8 mouse cellular contexts compared by ENCODE assay signal in genomic region chr9:57074171-57074821, GRCm38 (mm10). TPM values are rescaled to one million over a fixed set of nuclear protein-coding genes. Genes with fewer than 3 reads are reported as not detected.
DNase-seq lines count a peak whose midpoint lies in the region; ATAC-seq and TF ChIP-seq lines count a peak whose summit lies in the region.

No protein-coding gene starts in this region.

- H3K27me3 ChIP-seq in erythroblast, embryonic 14.5 days (ENCODE audit: control insufficient read depth), result no peaks in the 10 kb centered on the region
- no peaks in the 10 kb centered on the region for H3K27me3 ChIP-seq in forebrain, embryonic 12.5 days
- no peaks in the 10 kb centered on the region for H3K27me3 ChIP-seq in hindbrain, embryonic 11.5 days (ENCODE audit: control insufficient read depth, insufficient read depth, low read length)
- H3K27me3 ChIP-seq in limb, embryonic 10.5 days (ENCODE audit: low read depth, poor library complexity, severe bottlenecking), result no peaks in the 10 kb centered on the region
- no peaks in the 10 kb centered on the region for H3K27me3 ChIP-seq in midbrain, embryonic 13.5 days
- H3K27me3 ChIP-seq in stomach, postnatal 0 days (ENCODE audit: control insufficient read depth, insufficient read depth, low read length), result no peaks in the 10 kb centered on the region

- TF ChIP-seq EP300 in stomach, postnatal 0 days (optimal IDR thresholded peaks at IDR 0.05), result no peak

- no peaks in the 10 kb centered on the region for H3K9me3 ChIP-seq in erythroblast, embryonic 14.5 days (ENCODE audit: control insufficient read depth, low read length)
- no peaks in the 10 kb centered on the region for H3K9me3 ChIP-seq in forebrain, embryonic 12.5 days
- H3K9me3 ChIP-seq in hindbrain, embryonic 11.5 days (ENCODE audit: control insufficient read depth, low read length), result no peaks in the 10 kb centered on the region
- H3K9me3 ChIP-seq in limb, embryonic 10.5 days (replicated peaks), result no peaks in the 10 kb centered on the region
- H3K9me3 ChIP-seq in midbrain, embryonic 13.5 days, result no peaks in the 10 kb centered on the region
- no peaks in the 10 kb centered on the region for H3K9me3 ChIP-seq in stomach, postnatal 0 days (ENCODE audit: control insufficient read depth, low read length)

- peaks cover 10% of the 10 kb centered on the region for H3K36me3 ChIP-seq in erythroblast, embryonic 14.5 days (ENCODE audit: control insufficient read depth)
- no peaks in the 10 kb centered on the region for H3K36me3 ChIP-seq in forebrain, embryonic 12.5 days (replicated peaks)
- no peaks in the 10 kb centered on the region for H3K36me3 ChIP-seq in hindbrain, embryonic 11.5 days (ENCODE audit: control insufficient read depth, insufficient read depth, low read length)
- 0 out of 2 replicates have a peak, but pooled peaks cover 5% of the 10 kb centered on the region for H3K36me3 ChIP-seq in limb, embryonic 10.5 days
- no peaks in the 10 kb centered on the region for H3K36me3 ChIP-seq in midbrain, embryonic 13.5 days
- H3K36me3 ChIP-seq in stomach, postnatal 0 days (ENCODE audit: control insufficient read depth, insufficient read depth, low read length), result no peaks in the 10 kb centered on the region

- ATAC-seq in erythroblast, adult 5-6 weeks (replicated peaks; ENCODE audit: low FRiP score, poor library complexity, severe bottlenecking), result no peak
- no peak for ATAC-seq in forebrain, embryonic 12.5 days (ENCODE audit: low FRiP score)
- no peak for ATAC-seq in hindbrain, embryonic 11.5 days (ENCODE audit: low FRiP score)
- no peak for ATAC-seq in midbrain, embryonic 13.5 days
- ATAC-seq in stomach, postnatal 0 days (ENCODE audit: low FRiP score, low TSS enrichment), result no peak

- no peak for TF ChIP-seq POLR2A in bone marrow macrophage, adult 2 months (IDR thresholded peaks at IDR 0.05; ENCODE audit: borderline replicate concordance, low read depth, low read length)

- peak; percentile 40 for DNase-seq in hindbrain, embryonic 11.5 days (ENCODE audit: low spot score)
- DNase-seq in limb, embryonic 10.5 days (ENCODE audit: low spot score), result peak; percentile 49
- DNase-seq in stomach, postnatal 0 days (ENCODE audit: low spot score), result peak; percentile 73

- TF ChIP-seq CTCF in bone marrow macrophage, adult 2 months (IDR thresholded peaks at IDR 0.05; ENCODE audit: low read depth, low read length), result no peak
- TF ChIP-seq CTCF in stomach, postnatal 0 days (IDR thresholded peaks at IDR 0.05; ENCODE audit: low read depth), result peak; percentile 62

- peak overlapping the region; percentile 93 for H3K27ac ChIP-seq in bone marrow macrophage, adult 2 months (ENCODE audit: insufficient read depth, low read depth, low read length)
- H3K27ac ChIP-seq in forebrain, embryonic 12.5 days, result peak overlapping the region; percentile 99
- peak overlapping the region; percentile 80 for H3K27ac ChIP-seq in hindbrain, embryonic 11.5 days (ENCODE audit: low read depth, low read length)
- peak overlapping the region; percentile 91 for H3K27ac ChIP-seq in limb, embryonic 10.5 days
- H3K27ac ChIP-seq in midbrain, embryonic 13.5 days, result peak overlapping the region; percentile 97
- H3K27ac ChIP-seq in stomach, postnatal 0 days (replicated peaks), result peak overlapping the region; percentile 99

- H3K4me2 ChIP-seq in forebrain, embryonic 12.5 days, result peak overlapping the region; percentile 77
- H3K4me2 ChIP-seq in hindbrain, embryonic 11.5 days (replicated peaks; ENCODE audit: low read depth, low read length), result peak overlapping the region; percentile 91
- H3K4me2 ChIP-seq in midbrain, embryonic 13.5 days (replicated peaks), result peak overlapping the region; percentile 78
- peak overlapping the region; percentile 91 for H3K4me2 ChIP-seq in stomach, postnatal 0 days (replicated peaks; ENCODE audit: low read depth)

- H3K9ac ChIP-seq in forebrain, embryonic 12.5 days, result peak overlapping the region; percentile 72
- H3K9ac ChIP-seq in hindbrain, embryonic 11.5 days (ENCODE audit: low read depth, low read length), result peak overlapping the region; percentile 73
- peak overlapping the region; percentile 63 for H3K9ac ChIP-seq in midbrain, embryonic 13.5 days (replicated peaks)
- peak overlapping the region; percentile 59 for H3K9ac ChIP-seq in stomach, postnatal 0 days (ENCODE audit: low read length)

- 4% methylated on average over 21 of the region's 21 CpGs for WGBS in forebrain, embryonic 12.5 days
- 6% methylated on average over 21 of the region's 21 CpGs for WGBS in hindbrain, embryonic 11.5 days
- WGBS in limb, embryonic 10.5 days, result 8% methylated on average over 21 of the region's 21 CpGs
- 5% methylated on average over 21 of the region's 21 CpGs for WGBS in midbrain, embryonic 13.5 days
- WGBS in stomach, postnatal 0 days, result 3% methylated on average over 21 of the region's 21 CpGs

- H3K4me3 ChIP-seq in erythroblast, embryonic 14.5 days (replicated peaks), result peak overlapping the region; percentile 97
- peak overlapping the region; percentile 65 for H3K4me3 ChIP-seq in bone marrow macrophage, adult 2 months (ENCODE audit: insufficient read depth, low read length)
- H3K4me3 ChIP-seq in forebrain, embryonic 12.5 days (replicated peaks), result peak overlapping the region; percentile 95
- H3K4me3 ChIP-seq in hindbrain, embryonic 11.5 days (ENCODE audit: low read depth, low read length), result peak overlapping the region; percentile 92
- peak overlapping the region; percentile 94 for H3K4me3 ChIP-seq in limb, embryonic 10.5 days
- H3K4me3 ChIP-seq in midbrain, embryonic 13.5 days (replicated peaks), result peak overlapping the region; percentile 94
- H3K4me3 ChIP-seq in stomach, postnatal 0 days (ENCODE audit: low read depth, low read length), result peak overlapping the region; percentile 77

- H3K4me1 ChIP-seq in erythroblast, embryonic 14.5 days (ENCODE audit: control insufficient read depth), result peaks cover 79% of the 10 kb centered on the region
- H3K4me1 ChIP-seq in bone marrow macrophage, adult 2 months (ENCODE audit: control insufficient read depth, insufficient read depth, low read length), result peaks cover 7% of the 10 kb centered on the region
- H3K4me1 ChIP-seq in forebrain, embryonic 12.5 days, result peaks cover 33% of the 10 kb centered on the region
- H3K4me1 ChIP-seq in hindbrain, embryonic 11.5 days (replicated peaks; ENCODE audit: control insufficient read depth, insufficient read depth, low read length), result peaks cover 4% of the 10 kb centered on the region; the same call in 1 of the 2 replicates
- peaks cover 34% of the 10 kb centered on the region for H3K4me1 ChIP-seq in limb, embryonic 10.5 days
- H3K4me1 ChIP-seq in midbrain, embryonic 13.5 days (replicated peaks), result peaks cover 40% of the 10 kb centered on the region
- H3K4me1 ChIP-seq in stomach, postnatal 0 days (replicated peaks; ENCODE audit: control insufficient read depth, insufficient read depth), result peaks cover 2% of the 10 kb centered on the region; the same call in 1 of the 2 replicates

RNA-seq across cellular contexts. Expression of gene Sin3a, which starts 2.5 kb away (rescaled TPM):
- 0.63 and 0.75 TPM in 2 replicates for polyA plus RNA-seq in erythroblast, embryonic 14.5 days (2012)
- 23.8 and 29.8 TPM in 2 replicates for total RNA-seq in erythroblast, adult 5-6 weeks (2015; ENCODE audit: low replicate concordance)
- total RNA-seq in erythroblast, adult 5-6 weeks (2017; ENCODE audit: low replicate concordance), result 24.5 and 35.1 TPM in 2 replicates
- 30.5 and 37.1 TPM in 2 replicates for polyA plus RNA-seq in bone marrow macrophage, adult 2 months (2012; ENCODE audit: insufficient read depth, insufficient read length, missing spikeins)
- 42.1 and 52.7 TPM in 2 replicates for polyA plus RNA-seq in forebrain, embryonic 12.5 days (2016; fragmentation: Nextera tagmentation; extraction: Ambion mirVana)
- 52.8 and 53.8 TPM in 2 replicates for polyA plus RNA-seq in hindbrain, embryonic 11.5 days (2014; fragmentation: Nextera tagmentation; extraction: Ambion mirVana)
- polyA plus RNA-seq in limb, embryonic 10.5 days (2016; fragmentation: Nextera tagmentation; extraction: Ambion mirVana), result 60.5 and 62.5 TPM in 2 replicates
- polyA plus RNA-seq in midbrain, embryonic 13.5 days (2015; fragmentation: Nextera tagmentation; extraction: Ambion mirVana), result 29.6 and 33.2 TPM in 2 replicates
- 10.4 and 10.6 TPM in 2 replicates for polyA plus RNA-seq in stomach, postnatal 0 days (2015; fragmentation: Nextera tagmentation; extraction: Ambion mirVana)

RNA-seq across cellular contexts. Expression of gene Man2c1, which starts 56.2 kb away (rescaled TPM):
- polyA plus RNA-seq in erythroblast, embryonic 14.5 days (2012), result 4.7 and 5.2 TPM in 2 replicates
- total RNA-seq in erythroblast, adult 5-6 weeks (2015; ENCODE audit: low replicate concordance), result 12.3 and 15.3 TPM in 2 replicates
- total RNA-seq in erythroblast, adult 5-6 weeks (2017; ENCODE audit: low replicate concordance), result 9.2 and 21.7 TPM in 2 replicates
- 83.8 and 117 TPM in 2 replicates for polyA plus RNA-seq in bone marrow macrophage, adult 2 months (2012; ENCODE audit: insufficient read depth, insufficient read length, missing spikeins)
- polyA plus RNA-seq in forebrain, embryonic 12.5 days (2016; fragmentation: Nextera tagmentation; extraction: Ambion mirVana), result 50.8 and 52.1 TPM in 2 replicates
- 19.2 and 22.3 TPM in 2 replicates for polyA plus RNA-seq in hindbrain, embryonic 11.5 days (2014; fragmentation: Nextera tagmentation; extraction: Ambion mirVana)
- polyA plus RNA-seq in limb, embryonic 10.5 days (2016; fragmentation: Nextera tagmentation; extraction: Ambion mirVana), result 62.2 and 72.1 TPM in 2 replicates
- 69.3 and 70.0 TPM in 2 replicates for polyA plus RNA-seq in midbrain, embryonic 13.5 days (2015; fragmentation: Nextera tagmentation; extraction: Ambion mirVana)
- polyA plus RNA-seq in stomach, postnatal 0 days (2015; fragmentation: Nextera tagmentation; extraction: Ambion mirVana), result 35.2 and 39.5 TPM in 2 replicates
